ENCODE assay signal across 26 mouse cellular contexts in genomic region chr6:25437875-25438274, GRCm38 (mm10).
DNase-seq lines count a peak whose midpoint lies in the region; ATAC-seq and TF ChIP-seq lines count a peak whose summit lies in the region.
"Had no signal": no experiment of that assay in that cellular context is flagged by ENCODE, and none has a peak within 500 bp of the region (broad histone marks: within the 10 kb centered on the region; RNA-seq: fewer than 3 reads in every experiment).

No protein-coding gene starts in this region.

- H3K4me1 ChIP-seq in hindbrain, embryonic 16.5 days (ENCODE audit: control insufficient read depth, insufficient read depth, low read depth, low read length): no peaks in the 10 kb centered on the region
- no peaks in the 10 kb centered on the region for H3K4me1 ChIP-seq in hindbrain, embryonic 11.5 days (replicated peaks; ENCODE audit: control insufficient read depth, insufficient read depth, low read length)
- no peaks in the 10 kb centered on the region for H3K4me1 ChIP-seq in ES-E14 (ENCODE audit: control insufficient read depth in 2 of 2, insufficient read depth in 2 of 2, low read length in 2 of 2, poor library complexity in 1 of 2)
- peaks cover 8% of the 10 kb centered on the region for H3K4me1 ChIP-seq in forebrain, embryonic 10.5 days
- H3K4me1 ChIP-seq in forebrain, embryonic 16.5 days (replicated peaks; ENCODE audit: control insufficient read depth, insufficient read depth, low read length): no peaks in the 10 kb centered on the region
- H3K4me1 ChIP-seq: embryonic facial prominence, embryonic 15.5 days; hindbrain, embryonic 15.5 days; kidney, embryonic 15.5 days; liver, embryonic 13.5 days had no signal

- ATAC-seq in hindbrain, embryonic 16.5 days: peak; percentile 64; the same call in 1 of the 2 replicates
- no peak for ATAC-seq in hindbrain, embryonic 11.5 days (ENCODE audit: low FRiP score)
- ATAC-seq in forebrain, embryonic 16.5 days: peak; percentile 89
- ATAC-seq: intestine, embryonic 16.5 days; midbrain, embryonic 16.5 days had no signal

- H3K27ac ChIP-seq in hindbrain, embryonic 16.5 days (ENCODE audit: low read depth, low read length): no peak overlapping the region
- H3K27ac ChIP-seq in hindbrain, embryonic 11.5 days (ENCODE audit: low read depth, low read length): no peak overlapping the region
- H3K27ac ChIP-seq in ES-E14 (ENCODE audit: insufficient read depth, low read depth, low read length, poor library complexity, severe bottlenecking): no peak overlapping the region
- H3K27ac ChIP-seq in forebrain, embryonic 10.5 days: no peak overlapping the region
- no peak overlapping the region for H3K27ac ChIP-seq in forebrain, embryonic 16.5 days (ENCODE audit: low read length)
- H3K27ac ChIP-seq: embryonic facial prominence, embryonic 15.5 days; heart, adult 2 months; hindbrain, embryonic 15.5 days; kidney, embryonic 15.5 days; left cerebral cortex, adult 2 months; liver, embryonic 13.5 days; stomach, postnatal 0 days had no signal

- H3K9ac ChIP-seq in hindbrain, embryonic 16.5 days (ENCODE audit: low read depth, low read length): no peak overlapping the region
- H3K9ac ChIP-seq in hindbrain, embryonic 11.5 days (ENCODE audit: low read depth, low read length): no peak overlapping the region
- H3K9ac ChIP-seq in ES-E14 (ENCODE audit: insufficient read depth, low read depth, low read length, poor library complexity, severe bottlenecking): no peak overlapping the region
- H3K9ac ChIP-seq in forebrain, embryonic 16.5 days (replicated peaks; ENCODE audit: low read depth, low read length): no peak overlapping the region
- H3K9ac ChIP-seq: embryonic facial prominence, embryonic 15.5 days; hindbrain, embryonic 15.5 days; kidney, embryonic 15.5 days; liver, embryonic 13.5 days had no signal

- in situ Hi-C loops in ES-E14 (cut with MboI; ENCODE audit: low sequenced_read_pairs in 2 of 2, unreplicated experiment in 2 of 2): no loop called here

- no peaks in the 10 kb centered on the region for H3K36me3 ChIP-seq in hindbrain, embryonic 16.5 days (ENCODE audit: control insufficient read depth, insufficient read depth, low read length)
- no peaks in the 10 kb centered on the region for H3K36me3 ChIP-seq in hindbrain, embryonic 11.5 days (ENCODE audit: control insufficient read depth, insufficient read depth, low read length)
- no peaks in the 10 kb centered on the region for H3K36me3 ChIP-seq in ES-E14 (ENCODE audit: control insufficient read depth, insufficient read depth, low read length, poor library complexity, severe bottlenecking)
- no peaks in the 10 kb centered on the region for H3K36me3 ChIP-seq in forebrain, embryonic 10.5 days (replicated peaks)
- H3K36me3 ChIP-seq in forebrain, embryonic 16.5 days (ENCODE audit: control insufficient read depth, insufficient read depth): no peaks in the 10 kb centered on the region
- H3K36me3 ChIP-seq: embryonic facial prominence, embryonic 15.5 days; hindbrain, embryonic 15.5 days; kidney, embryonic 15.5 days; liver, embryonic 13.5 days had no signal

- H3K9me3 ChIP-seq in hindbrain, embryonic 16.5 days (ENCODE audit: control insufficient read depth, low read length): no peaks in the 10 kb centered on the region
- H3K9me3 ChIP-seq in hindbrain, embryonic 11.5 days (ENCODE audit: control insufficient read depth, low read length): no peaks in the 10 kb centered on the region
- H3K9me3 ChIP-seq in ES-E14 (ENCODE audit: control insufficient read depth, insufficient read depth, low read depth, low read length): no peaks in the 10 kb centered on the region
- H3K9me3 ChIP-seq in forebrain, embryonic 10.5 days: no peaks in the 10 kb centered on the region
- H3K9me3 ChIP-seq in forebrain, embryonic 16.5 days (ENCODE audit: control insufficient read depth, low read length): no peaks in the 10 kb centered on the region
- H3K9me3 ChIP-seq: embryonic facial prominence, embryonic 15.5 days; hindbrain, embryonic 15.5 days; kidney, embryonic 15.5 days; liver, embryonic 13.5 days had no signal

- no peak overlapping the region for H3K4me3 ChIP-seq in hindbrain, embryonic 16.5 days (ENCODE audit: low read length)
- no peak overlapping the region for H3K4me3 ChIP-seq in hindbrain, embryonic 11.5 days (ENCODE audit: low read depth, low read length)
- H3K4me3 ChIP-seq in ES-E14 (ENCODE audit: insufficient read depth in 1 of 2, low read depth in 1 of 2, low read length in 2 of 2, poor library complexity in 1 of 2, severe bottlenecking in 1 of 2): no peak overlapping the region
- no peak overlapping the region for H3K4me3 ChIP-seq in forebrain, embryonic 10.5 days
- no peak overlapping the region for H3K4me3 ChIP-seq in forebrain, embryonic 16.5 days (replicated peaks; ENCODE audit: low read length)
- H3K4me3 ChIP-seq: embryonic facial prominence, embryonic 15.5 days; heart, adult 2 months; hindbrain, embryonic 15.5 days; kidney, embryonic 15.5 days; left cerebral cortex, adult 2 months; liver, embryonic 13.5 days had no signal

- no peak for DNase-seq in hindbrain, embryonic 11.5 days (ENCODE audit: low spot score)
- DNase-seq in ES-E14 (ENCODE audit: low read depth, low spot score): no peak
- peak; percentile 16 for DNase-seq in forebrain, embryonic 10.5 days (ENCODE audit: extremely low spot score, low spot score)
- no peak for DNase-seq in gastrocnemius, postnatal 10 days
- no peak for DNase-seq in urinary bladder, postnatal 25 days (ENCODE audit: low spot score)
- no peak for DNase-seq in thymus, postnatal 14 days
- DNase-seq: adrenal gland, postnatal 10 days; B cell, adult 2 months; cerebellum, adult 8-10 months; gastrocnemius, postnatal 36 days; heart, adult 2 months; heart, postnatal 36 days; kidney, postnatal 4 days; liver, embryonic 13.5 days; lung, adult 2 months; right cerebral cortex, postnatal 14 days; thymus, adult 2 months had no signal

- whole genome bisulfite sequencing in hindbrain, embryonic 16.5 days: 30% methylated on average over 2 of the region's 2 CpGs
- 30% methylated on average over 2 of the region's 2 CpGs for WGBS in hindbrain, embryonic 11.5 days
- 3% methylated on average over 2 of the region's 2 CpGs for WGBS in forebrain, embryonic 10.5 days
- WGBS in forebrain, embryonic 16.5 days: 8% methylated on average over 2 of the region's 2 CpGs

- no peaks in the 10 kb centered on the region for H3K27me3 ChIP-seq in hindbrain, embryonic 16.5 days (replicated peaks; ENCODE audit: control insufficient read depth, insufficient read depth, low read length)
- no peaks in the 10 kb centered on the region for H3K27me3 ChIP-seq in hindbrain, embryonic 11.5 days (ENCODE audit: control insufficient read depth, insufficient read depth, low read length)
- no peaks in the 10 kb centered on the region for H3K27me3 ChIP-seq in forebrain, embryonic 10.5 days (ENCODE audit: poor library complexity, severe bottlenecking)
- H3K27me3 ChIP-seq in forebrain, embryonic 16.5 days (replicated peaks; ENCODE audit: control insufficient read depth, insufficient read depth, low read length): no peaks in the 10 kb centered on the region
- H3K27me3 ChIP-seq: embryonic facial prominence, embryonic 15.5 days; hindbrain, embryonic 15.5 days; kidney, embryonic 15.5 days; liver, embryonic 13.5 days had no signal

- no peak overlapping the region for H3K4me2 ChIP-seq in hindbrain, embryonic 16.5 days (ENCODE audit: low read length)
- no peak overlapping the region for H3K4me2 ChIP-seq in hindbrain, embryonic 11.5 days (replicated peaks; ENCODE audit: low read depth, low read length)
- no peak overlapping the region for H3K4me2 ChIP-seq in forebrain, embryonic 16.5 days (ENCODE audit: low read length)
- H3K4me2 ChIP-seq: embryonic facial prominence, embryonic 15.5 days; hindbrain, embryonic 15.5 days; kidney, embryonic 15.5 days; liver, embryonic 13.5 days had no signal

TF ChIP-seq in ES-E14, 5 proteins besides CTCF, POLR2A, EP300 and RAD21:
- TF ChIP-seq MAFK (IDR thresholded peaks at IDR 0.05; ENCODE audit: insufficient read depth, low read depth, low read length) (0 out of 2 replicates have a peak, but pooled peaks have one; percentile 20), HCFC1 (IDR thresholded peaks at IDR 0.05; ENCODE audit: borderline replicate concordance, insufficient read depth, low read length) (no peak)
